Mouse (Mus musculus) urinary bladder, postnatal 4 days (tissue): Measurements from ENCODE around the gene Actn1.

Experiments
- DNase-seq, 2 experiments: peaks; one replicate each; pipeline ENCODE4 v3.0.0; 2021 to 2022; ENCODE audit warnings: low spot score in 2 of 2

The Actn1 gene

DNA sequence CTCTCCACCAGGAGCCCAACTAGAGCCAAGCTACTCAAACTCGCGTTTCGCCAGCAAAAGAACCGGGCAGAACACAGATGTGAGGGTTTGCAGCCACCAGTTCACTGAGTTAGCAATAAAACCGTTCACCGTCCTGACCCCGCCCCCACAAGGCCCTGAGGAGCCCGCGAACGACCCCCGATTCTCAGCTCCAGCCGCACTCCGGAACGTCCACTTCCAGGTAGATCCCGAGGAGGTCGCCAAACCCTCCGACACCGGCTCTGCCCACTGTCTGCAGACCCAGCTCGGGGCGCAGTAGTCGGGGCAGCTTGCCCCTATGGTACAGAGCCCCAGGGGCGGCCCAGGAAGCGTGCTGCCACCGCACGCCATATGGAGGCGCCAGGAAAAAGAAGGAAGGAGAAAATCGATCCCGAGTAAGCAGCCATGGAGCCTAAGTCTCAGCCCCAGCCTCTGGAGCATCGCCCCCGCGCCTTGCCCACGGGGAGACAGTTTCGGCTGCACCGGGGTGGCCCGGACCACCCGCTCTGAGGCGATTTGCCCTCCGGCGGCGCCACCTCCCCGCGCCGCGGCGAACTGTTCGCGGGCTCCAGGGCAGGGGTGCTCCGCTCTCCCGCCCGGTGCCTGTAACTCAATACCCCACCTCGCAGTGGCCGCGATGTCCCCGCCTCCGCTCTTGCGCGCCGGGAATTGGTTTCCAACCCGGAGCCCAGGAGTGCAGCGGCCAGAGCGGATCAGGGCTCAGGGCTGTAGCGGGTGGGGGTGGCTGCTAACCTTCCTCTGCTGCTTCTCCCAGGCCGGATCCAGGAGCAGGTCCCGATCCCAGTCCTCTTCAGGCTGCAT lies 735 bp downstream of the Actn1 start:
- DNase-seq: peak; percentile 74

DNA sequence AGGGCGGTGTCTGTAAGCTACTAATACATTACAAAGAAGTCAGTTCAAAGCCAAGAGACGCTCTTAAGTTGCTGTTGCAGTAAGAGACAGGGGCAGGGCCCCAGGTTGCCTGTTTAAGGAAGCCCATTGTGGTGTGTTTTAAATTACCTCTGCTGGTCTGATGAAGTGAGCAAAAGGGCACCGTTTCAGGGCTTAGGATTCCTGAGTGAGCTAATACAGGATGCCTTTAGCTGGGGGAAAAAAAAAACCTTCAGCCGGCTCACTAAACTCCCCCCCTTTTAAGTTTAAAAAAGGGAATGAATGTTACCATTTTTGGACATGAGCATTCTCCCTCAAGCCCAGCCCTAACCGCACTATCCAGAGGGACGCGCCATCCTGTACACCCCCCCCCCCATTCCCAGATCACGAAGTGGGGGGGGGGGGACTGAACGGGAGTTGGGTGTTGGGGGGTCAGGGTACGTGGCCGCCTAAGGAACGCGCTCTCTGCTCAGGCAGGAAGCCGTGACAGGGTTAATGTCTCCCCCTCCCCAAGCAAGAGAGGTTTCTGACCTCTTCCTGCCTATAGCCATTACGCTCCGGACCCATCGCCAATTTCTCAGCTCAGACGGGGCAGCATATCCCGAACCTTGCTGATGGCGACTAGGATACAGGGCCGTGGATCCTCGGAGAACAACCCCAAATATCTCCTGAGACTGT lies 1.5 kb downstream of the Actn1 start:
- no peak for DNase-seq

DNA sequence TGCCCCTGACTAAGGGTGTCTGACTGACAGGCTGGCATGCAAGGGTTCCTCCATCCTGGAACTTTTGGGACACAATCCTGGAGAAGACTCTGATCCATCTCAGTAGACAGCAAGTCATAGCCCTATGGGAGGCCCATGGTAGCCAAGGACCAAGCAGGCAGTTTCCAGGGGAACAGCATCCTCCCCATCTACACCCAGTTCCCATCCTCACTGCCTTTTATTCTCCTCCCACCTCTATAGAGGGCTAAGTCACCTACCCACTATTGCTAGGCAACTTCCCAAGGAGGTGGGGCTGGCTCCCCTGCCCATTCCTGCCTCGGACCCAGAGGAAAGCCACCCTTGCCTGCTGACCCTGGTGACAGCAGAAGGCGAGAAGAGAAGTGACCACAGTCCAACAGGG lies 8.2 kb downstream of the Actn1 start:
- no peak for DNase-seq

DNA sequence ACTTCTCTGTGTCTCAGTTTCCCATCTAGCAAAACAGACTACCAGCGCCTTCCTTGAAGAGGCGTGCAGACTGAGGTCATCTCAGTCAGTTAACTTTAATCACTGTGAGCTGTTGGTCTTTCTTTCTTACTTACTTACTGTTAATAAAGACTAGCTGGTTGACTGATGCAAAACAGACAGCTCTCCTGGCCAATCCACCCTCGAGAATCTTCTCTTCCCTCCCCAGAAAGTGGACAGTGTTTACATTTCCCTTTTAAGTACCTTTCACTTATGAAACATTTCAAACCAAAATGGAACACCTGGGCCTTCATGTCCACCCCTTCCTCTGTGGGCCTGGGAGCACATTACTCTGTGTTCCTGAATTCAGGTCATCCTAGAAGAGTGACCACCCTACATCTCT lies 8.6 kb downstream of the Actn1 start:
- DNase-seq: no peak

DNA sequence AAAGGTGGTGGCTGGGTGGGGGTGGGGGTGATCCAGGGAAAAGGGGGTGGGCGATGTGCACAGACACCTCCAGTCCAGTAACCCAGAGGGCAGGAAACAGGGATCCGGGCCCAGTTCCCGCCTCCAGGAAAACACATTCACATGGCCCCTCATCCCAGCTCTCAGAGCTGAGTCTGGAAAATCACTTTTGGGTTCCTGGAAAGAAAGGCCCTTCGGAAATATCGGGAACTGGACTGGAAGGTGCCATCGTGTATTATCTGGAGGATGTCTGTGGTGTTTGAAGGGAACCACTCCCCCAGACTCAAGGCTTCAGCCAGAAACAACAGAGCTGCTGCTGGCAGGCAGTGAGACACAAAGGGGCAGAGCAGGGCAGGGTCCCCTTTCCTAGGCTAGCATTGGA lies 10.6 kb downstream of the Actn1 start:
- no peak for DNase-seq

DNA sequence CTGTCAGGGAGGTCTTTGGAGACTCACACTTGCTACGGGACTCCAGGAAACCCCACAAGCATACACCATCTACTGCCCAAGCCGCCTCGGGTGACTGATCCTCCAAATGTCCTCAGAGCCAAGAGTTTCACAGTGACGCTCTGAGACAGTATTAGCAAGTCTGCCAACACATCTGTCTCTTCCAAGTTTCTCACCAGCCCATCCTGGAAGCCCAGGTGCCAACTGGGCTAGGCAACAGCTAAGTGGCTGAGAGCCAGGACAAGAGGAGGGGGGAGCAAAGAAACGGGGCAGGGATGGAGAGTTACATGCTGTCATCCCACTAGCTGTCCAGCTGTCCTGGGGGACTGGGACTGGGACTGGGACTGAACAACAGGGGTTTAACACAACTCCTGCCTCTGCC lies 13.1 kb downstream of the Actn1 start:
- DNase-seq: no peak

DNA sequence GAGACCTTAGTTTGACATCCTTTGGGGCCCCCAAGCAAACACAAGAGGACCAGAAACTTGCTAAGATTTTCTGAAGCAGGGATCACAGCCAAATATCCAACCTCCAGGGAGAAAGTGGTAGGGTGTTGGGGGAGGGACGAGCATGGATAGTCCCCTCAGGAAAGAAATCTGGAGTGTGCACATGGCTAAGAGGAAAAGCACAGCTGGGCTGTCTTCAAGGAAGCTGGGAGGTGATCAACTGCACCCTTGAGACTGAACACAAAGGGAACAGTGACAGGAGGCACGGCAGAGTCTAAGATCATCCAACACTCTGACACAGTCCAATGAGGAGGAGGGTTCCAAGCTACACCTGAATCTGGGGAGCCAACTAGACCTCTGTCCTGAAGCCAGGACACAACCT lies 13.7 kb downstream of the Actn1 start:
- DNase-seq: no peak

DNA sequence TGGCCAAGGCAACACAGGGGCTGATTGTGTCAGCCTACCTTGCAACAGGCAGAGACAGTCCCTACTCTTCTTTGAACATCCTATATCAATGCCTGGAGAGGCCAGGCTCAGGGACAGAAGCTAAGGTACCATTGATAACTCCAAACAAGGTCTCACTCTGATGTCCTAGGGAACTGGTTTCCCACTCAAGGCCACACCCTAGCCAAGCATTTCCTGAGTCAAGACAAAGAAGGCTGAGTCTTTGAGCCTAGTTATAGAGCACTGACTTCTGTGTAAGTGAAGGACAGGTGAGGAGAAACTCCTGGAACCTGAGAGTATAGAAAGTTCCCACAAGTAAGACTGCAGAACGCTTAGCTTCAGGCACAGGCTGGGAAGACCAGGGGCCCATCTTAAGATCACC lies 15.4 kb downstream of the Actn1 start:
- no peak for DNase-seq

DNA sequence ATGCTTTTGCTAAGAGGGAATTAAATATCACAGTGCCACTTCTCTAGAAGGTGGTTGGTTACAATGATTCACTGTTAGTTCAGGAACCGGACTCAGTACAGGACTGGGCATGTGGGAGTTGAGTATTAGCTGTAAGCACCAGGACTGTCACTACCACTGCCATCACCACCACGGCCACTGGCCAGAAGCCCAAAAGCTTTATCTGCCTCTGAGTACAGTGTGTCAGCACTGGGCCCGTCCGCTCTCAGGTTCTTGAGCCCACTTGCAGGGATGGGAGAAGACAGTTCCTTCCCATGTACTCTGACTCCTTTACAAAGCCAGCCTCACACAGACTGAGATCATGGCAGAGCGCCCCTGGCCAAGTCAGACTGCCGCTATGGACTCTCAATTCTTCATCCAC lies 16.0 kb downstream of the Actn1 start:
- no peak for DNase-seq

DNA sequence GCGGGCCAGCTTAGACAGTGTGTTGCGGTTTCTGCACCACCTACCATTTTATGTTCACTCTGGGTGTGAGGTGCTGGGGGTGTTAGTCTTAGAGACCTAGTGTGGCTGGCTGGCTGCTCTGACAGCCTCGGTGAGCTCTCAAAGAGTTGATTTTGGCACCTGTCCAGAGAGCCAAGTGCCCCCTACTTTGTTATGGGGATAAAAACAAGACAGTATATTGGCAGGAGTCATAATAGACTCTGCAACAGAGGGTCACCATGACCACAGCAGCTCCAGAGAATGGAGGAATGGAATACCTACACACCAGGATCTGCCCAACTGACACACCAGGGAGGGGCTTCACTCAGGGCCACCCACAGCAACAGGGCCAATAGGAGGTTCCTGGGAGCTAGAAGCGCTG lies 16.8 kb downstream of the Actn1 start:
- no peak for DNase-seq

DNA sequence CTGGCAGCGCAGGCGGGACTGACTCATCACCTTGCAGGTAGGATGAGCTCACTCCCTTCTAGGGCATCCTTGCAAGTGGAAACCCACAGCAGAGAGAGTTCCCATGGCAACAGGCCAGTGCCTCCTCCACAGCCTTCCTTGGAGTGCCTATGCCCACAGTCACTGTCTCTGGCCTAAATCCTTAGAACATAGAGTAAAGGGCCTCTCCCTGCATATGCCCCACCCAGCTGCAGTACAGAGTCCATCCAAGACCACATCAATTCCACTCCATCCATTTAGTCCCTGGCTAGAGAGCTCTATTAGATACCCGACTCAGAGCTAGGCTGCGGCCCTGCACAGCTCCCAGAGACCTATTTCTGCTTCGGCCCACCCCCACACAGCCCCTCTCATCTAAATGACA lies 20.7 kb downstream of the Actn1 start:
- DNase-seq: no peak

DNA sequence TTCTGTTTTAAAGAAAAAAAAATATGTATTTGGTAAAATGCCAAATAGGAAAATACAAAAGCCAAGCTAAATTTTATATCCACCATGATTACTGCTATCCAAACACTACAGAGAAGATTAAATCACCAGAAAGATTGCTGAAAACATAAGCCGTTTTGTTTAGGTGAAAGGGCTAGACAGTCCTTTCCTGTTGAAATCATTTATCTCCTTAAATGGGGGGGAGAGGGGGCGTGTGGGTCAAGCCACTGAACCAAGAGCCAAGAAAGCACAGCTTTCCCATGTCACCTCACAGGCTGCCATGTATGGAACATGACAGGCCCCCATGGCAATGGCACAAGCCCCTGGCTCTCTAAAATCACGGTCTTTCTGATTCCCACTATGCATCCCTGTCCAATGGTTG lies 21.6 kb downstream of the Actn1 start:
- no peak for DNase-seq

DNA sequence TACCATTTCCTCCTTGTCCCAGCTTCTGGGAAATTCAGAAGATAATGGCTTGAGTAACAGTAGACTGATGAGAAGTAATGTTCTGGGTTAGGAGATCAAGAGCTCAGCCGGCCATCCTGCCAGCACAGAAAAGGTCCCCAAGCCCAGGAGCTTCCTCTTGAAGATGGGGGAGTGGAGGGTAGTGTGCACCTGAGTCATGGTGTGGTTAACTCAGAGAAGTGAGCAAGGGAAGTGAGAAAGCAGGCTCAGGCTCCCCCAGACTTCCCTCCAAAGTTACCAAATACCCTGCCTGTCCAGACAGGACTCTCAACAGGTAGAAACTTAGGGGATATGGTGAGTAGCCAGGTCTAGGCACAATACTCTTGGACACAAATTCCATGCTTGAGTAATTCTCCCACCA lies 24.9 kb downstream of the Actn1 start:
- DNase-seq: no peak

DNA sequence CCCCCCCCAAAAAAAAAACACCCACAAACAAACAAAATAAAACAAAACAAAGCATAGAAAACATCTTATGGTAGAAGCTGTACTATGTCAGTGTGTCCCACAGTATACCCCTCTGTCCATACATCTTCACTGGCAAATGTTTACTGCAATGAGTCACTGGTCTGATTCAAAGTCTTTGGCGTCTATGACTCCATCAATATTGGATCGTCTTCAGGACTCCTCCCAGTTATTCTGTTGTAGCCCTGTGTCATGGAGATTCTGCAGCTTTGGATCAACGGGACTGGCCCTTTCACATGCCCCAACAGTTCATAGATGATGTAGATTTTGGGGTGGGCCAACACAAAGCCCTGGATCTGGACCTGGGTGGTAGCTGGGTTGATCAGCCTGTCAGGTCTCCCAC lies 25.9 kb downstream of the Actn1 start:
- DNase-seq: no peak

DNA sequence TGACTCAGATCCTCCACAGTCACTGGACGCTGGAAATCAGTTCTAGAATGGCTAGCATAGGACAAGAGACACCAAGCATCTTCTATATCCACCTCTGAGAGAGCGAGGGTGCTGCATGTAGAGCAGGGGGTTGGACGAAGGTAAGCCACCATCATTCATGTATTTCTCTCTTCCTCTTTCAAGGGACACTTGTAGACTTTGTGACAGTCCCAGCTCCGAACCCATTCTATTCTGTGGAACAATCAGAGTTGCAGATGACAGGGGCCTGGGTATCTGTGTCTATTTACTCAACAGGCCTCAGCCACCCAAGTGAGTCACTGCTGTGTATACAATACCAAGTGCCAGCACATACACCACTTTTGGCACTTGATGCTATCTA lies 27.3 kb downstream of the Actn1 start:
- DNase-seq: no peak

DNA sequence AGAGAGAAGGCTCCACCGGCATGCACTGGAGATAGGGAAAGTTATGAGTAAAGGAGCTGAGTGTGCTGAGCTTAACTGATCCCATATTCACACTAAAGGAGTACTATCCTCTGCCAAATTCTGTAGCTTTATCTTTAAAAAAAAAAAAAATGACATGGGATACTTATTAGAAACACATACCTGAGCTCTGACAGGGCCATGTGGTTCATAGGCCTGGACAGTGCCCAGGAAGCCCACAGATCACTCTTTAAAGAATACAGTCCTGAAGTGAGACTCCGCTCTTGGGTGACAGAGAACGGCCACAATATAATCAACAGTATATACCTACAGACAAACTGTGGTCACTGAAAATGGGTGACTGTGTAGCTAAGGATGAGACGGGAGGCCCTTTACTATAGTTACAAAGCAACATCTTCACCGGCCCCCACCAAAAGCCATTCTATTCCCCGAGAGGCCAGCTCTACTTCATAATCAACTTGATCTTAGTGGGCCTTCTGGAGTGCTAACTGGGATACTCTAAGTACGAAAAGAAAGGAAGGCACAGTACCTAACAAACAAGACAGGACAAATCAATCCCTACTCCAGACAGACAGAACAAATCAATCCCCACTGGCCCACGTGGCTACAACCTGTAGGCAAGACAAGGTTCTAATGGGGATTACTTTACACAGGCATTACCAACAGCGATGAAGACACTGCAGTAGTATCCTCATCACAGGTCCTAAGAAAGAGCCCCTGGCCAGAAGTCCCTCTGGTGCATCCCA lies 27.9 kb downstream of the Actn1 start:
- DNase-seq: no peak

DNA sequence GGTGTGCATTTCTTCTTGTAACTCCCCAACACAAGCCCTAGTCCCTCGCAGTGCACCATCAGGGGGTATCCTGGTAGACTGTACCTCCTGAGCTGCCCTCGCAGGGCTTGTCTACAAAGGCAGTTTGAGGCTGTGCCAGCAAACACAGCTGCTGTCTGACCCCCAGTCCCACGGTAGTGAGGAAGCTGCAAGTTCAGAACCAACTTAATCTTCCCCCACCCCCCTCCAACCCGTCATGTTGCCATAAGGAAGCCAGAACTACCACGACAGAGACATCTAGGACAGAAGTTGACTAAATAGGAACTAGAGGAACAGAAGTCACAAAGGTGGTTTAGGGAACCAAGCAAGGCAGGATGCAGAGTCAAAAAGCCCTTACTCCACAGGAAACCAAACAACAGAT lies 28.9 kb downstream of the Actn1 start:
- DNase-seq: no peak

DNA sequence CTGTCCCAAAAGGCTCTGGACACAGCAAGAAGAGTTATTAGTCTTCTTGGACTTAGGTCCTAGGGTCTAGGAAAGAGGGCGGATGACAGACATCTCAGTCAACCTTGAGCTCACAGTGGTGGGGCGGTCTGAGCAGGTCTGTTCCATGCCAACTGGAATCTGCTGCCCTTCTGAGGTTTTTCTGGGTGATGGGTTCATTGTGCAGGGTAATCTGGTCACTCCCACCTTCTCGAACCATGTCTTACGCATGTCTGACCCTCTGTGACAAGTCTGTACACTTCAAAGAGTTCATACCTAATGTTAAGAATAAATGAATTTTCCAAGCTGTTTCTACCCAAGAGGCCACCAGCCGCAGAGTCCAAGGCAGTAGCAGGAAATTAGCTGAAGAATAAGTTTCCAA lies 29.3 kb downstream of the Actn1 start:
- no peak for DNase-seq

DNA sequence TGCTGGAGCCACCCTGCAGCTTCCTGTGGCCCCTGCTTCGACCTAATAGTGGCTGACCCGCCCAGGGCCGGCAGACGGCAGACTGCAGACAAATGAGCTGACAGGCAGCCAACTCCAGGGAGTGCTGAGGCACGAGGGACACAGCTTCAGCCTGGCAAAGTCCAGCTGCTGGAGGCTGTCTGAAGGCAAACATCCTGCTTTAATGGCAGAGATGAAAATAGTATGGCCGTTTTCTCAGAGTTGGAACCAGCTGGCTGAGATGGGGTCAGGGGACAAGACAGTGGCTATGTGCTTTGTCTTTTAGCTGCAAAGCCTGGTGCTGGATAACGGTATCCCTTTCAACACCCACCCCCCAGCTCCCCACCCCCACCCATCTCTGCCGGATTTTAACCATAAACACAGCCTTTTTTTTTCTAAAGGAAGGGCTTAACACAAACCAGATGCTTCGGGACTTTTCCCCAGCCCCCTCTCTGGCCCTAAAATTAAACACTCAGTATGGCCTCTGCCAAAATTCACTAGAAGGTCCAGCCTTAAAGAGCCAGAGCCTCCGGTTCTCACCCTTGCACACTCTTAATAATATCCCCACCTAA lies 30.0 kb downstream of the Actn1 start:
- peak; percentile 82 to 85 for DNase-seq

DNA sequence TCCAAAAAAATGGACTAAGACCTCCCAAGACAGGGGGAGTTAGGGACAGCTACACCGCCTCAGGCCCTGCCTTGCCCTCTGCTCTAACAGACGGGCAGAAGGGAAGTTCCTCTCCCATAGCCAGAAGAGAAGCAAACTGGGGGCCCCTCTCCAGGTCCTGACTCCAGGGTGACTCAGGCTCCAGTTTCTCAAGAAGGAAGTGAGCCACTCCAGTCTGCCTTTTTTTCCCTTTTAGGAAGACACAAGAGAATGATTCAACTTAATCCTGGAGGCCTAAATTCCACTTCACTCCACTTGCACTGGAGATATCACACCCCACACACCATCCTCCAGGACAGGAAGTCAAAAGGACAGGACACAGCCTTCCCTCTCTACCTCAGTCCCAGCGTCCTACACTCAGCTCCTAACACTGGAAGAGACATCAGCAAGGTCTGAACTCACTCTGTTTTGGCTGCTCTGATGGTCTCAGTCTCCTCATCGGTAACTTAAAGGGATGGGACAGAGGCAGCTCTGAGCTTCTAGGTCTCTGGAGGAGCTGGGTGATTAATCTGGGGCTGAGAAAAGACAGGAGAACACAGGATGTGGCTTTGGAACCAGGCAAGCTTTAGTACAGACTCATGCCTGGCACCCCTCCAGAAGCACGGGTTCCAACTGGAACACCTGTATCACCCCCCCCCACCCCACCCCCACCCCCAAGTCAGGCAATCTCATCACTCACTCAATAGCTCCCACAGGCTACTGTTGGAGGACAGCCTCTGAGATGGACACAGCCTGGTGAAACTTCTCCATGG lies 31.0 kb downstream of the Actn1 start:
- no peak for DNase-seq

DNA sequence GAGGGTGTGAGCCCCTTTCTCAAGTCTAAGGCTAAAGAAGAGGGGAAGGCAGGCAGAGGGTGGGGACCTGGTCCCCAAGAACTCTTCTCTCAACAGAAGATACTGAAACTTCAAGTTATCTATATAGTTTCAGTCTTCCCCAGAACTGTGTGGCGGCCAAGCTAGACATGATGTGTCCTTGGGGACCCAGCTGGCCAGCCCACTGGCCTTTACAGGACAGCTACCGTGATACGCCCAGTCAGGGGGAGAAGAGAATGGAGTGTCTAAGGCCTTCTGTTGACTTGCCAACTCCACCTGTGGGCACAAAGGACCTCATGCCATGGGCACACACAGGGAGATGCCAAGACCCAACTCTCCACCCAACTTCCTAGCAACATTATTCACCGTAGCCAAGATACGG lies 31.8 kb downstream of the Actn1 start:
- DNase-seq: no peak

DNA sequence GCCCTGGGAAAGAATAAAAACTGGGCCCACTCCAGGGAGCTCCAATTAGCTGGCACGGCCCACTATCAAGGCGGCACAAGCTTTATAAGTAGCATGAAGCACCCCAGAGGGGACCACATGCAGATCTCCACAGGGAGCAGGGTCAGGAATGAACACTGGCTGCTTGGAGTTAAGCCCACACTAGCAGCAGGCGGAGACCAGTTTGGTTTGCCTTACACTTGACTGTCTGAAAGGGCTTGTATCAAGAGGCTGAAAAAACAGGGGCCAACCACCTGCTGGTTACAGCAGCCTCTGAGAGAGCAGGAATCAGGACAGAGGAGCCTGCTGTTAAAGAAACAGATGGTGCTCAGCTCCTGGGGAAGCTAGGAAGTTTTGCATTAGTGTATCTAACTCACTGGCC lies 32.3 kb downstream of the Actn1 start:
- DNase-seq: no peak
